Mouse (Mus musculus): ENCODE results near the gene Kif18a.

DNA sequence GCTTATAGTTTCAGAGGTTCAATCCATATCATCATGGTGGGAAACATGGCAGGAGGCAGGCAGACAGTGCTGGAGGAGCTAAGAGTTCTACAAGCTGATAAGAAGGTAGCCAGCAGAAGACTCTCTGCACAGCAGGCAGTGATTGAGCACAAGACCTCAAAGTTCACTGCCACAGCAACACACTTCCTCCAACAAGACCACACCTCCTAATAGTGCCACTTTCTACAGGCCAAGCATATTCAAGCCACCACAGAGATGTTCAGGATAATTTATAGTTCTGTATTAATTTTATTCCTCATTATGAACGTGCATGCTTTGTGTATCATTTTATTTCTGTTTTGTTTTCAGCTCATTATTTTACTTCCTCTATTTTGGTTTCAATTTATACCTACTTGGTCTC is 85.4 kb downstream of the Kif18a start:
- TF ChIP-seq POLR2A (IDR thresholded peaks at IDR 0.05; ENCODE audit: insufficient read depth, low read depth, low read length): no peak
- no peak for TF ChIP-seq CTCF (IDR thresholded peaks at IDR 0.05)
